Mouse (Mus musculus) urinary bladder, postnatal 25 days (tissue): ENCODE results near the gene Bet1l.
A peak's percentile ranks its signal among the peaks of the same experiment; 100 is the strongest.

Experiments
- DNase-seq: peaks from one replicate; pipeline ENCODE4 v3.0.0; 2022; ENCODE audit warnings: low spot score

Bet1l gene

DNA sequence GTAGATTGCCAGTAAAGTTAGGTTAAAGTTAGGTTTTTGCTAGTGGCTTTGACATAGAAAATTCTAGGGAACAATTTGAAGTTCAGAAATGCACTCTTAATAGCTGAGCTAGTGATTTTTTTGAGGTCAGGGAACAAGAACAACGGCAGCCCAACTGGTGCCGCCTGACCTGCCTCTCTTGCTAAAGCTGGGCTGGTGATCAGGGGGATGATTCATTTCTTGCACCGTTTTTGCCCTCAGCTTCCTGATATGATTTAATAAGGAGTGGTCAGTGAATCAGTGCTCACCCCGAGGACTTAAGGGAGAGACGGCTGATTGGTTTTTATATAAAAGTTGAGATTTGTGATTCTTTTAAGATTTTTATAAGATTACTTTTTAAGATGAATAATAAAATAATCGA, 25.9 kb downstream of the Bet1l start:
- DNase-seq: peak; percentile 5

DNA sequence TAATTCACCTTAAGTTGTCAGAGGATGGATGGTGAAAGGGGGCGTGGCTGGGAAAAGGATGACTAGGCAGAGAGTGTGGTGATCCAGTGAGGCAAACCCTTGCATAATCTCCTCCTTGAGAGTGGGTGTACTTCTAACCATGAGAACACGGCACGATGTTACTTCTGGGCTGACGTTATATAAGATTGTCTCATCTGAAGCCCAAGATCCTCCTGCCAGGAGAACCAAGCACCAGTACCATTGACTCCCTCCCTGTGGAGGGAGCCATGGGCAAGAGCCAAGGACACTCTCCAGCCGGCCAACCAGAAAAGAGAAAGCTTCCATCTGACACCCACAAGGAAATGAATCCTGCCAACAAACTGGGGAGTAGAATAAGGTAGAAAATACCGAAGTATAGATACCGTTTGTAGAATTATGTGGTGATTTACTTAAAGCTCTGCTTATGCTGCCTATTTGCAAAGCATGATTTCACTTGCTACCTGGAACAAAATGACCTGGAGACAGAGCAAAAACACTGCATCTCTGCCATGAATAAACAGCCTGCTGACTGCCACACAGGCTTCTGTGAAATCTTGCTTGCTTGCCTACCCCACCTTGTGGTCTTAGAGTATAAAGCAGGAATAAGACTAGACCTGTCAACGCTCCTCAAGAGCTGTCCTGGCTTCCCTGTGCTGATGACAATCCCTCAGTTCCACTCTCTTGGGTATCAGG, 29.1 kb downstream of the Bet1l start:
- DNase-seq: no peak

DNA sequence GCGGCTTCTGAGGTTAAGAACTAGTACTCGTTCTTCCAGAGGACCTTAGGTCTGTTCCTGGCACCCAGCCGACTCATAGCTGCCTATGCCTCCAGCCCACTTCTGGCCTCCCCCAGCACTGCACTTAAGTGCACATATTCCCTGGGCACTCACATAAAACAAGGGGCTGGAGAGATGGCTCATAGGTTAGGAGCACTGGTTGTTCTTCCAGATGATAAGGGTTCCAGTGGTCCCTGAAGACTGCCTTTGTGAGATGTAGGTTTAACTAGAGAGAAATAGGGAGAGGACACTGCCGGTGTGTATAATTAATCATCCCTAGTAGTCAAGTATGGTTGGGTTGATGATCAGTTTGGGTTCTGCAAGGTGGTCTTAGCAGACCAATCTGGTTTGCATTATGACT, 34.6 kb downstream of the Bet1l start:
- DNase-seq: no peak

DNA sequence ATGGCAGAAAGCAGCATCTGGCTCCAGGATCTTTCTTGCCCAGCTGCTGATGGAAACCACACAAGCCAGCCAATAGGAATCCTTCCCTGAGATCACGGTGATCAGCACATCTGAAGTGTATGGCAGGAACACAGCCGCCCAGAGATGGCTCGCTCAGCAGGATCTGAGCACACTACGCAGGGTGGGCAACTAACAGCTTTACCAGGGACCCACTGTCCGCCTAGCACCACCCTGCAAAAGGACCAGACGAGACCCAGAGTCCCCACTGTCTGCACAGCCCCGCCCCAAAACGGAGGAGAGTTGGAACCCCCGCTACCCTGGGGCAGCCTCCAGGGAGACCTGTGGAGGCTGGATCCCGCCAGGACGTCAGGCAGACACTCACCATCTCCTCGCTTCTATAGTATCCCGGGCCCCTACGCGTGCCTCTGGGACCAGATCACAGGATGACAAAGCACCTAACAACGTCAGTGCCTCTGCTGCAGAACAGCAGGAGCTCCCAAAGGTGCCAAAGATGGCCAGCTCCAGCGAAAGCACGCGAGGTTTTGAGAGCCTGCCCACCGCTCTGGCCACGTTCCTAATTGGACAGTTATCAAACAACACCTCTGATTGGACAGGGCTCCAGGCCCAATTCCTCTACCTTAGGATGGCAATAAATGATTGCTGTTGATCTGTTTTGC, 35.6 kb downstream of the Bet1l start, which contains the start of gene Zfp941:
Gene Zfp941, minus strand, starts transcription at position 526 of the 677 bp plus-strand sequence.
- DNase-seq: no peak

DNA sequence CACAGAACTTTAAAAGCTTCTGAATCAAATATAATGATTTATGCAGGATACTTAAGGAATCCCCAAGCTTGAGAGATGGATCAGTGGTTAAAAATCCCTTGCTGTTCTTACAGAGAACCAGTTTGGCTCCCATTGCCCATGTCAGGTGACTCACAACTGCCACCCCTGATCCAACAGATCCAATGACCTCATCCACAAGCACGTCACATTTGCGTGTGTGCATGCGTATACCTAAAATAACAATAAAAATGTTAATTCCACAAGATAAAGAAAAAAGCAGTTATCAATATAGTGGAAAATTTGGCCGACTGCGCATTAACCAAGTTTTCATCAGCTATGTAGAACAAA, 36.1 kb downstream of the Bet1l start:
- no peak for DNase-seq

DNA sequence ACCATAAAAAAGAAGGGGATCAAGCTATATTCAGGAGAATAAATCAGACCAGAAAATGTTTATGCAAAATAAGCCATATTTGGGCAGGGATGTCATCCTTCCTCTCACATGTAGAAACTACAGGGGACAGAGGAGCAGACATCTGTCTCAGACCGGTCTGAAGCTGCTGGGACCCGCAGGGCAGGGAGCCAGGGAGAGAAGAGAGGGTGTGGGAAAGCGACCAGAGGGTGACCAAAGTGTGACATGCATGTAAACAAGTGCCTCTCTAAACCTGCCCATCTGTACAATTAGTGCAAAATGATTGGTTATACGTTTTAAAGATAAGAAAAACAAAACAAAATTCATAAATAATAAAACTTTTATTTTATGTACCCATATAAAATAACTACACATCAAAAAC, 37.2 kb downstream of the Bet1l start:
- DNase-seq: no peak

DNA sequence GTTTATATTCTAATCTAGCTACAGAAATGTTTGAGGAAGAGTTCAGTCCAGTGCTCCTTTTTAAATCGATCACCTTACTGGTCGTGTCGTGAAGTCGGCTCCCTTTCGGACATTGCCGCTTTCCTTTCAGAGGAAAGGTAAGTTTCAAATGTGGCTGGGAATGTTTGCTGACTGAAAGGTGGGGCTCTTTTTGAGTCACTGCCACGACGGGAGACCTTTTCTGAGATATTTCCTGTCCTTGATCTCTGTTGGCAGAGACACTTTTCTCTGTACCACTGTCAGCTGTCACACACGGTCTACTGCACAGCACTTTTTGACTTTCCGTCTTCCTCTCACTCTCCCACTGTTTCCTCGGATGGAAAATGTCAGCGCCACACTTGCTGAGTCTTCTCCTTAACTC, 44.5 kb downstream of the Bet1l start:
- no peak for DNase-seq

DNA sequence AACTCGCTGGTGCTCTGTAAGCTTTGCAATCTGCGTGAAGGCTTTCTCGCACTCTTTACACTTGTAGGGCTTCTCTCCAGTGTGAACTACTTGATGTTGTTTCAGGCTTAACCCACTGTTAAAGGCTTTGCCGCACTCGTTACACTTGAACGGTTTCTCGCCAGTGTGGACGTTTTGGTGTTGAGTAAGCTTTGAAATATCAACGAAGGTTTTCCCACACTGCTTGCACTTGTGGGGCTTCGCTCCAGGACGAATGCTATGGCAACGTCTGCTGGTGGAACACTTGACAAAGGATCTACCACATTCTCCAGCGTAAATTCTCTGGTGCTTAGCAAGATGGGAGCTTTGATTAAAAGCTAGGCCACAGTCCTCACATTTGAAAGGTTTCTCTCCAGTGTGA, 45.7 kb downstream of the Bet1l start:
- DNase-seq: no peak

DNA sequence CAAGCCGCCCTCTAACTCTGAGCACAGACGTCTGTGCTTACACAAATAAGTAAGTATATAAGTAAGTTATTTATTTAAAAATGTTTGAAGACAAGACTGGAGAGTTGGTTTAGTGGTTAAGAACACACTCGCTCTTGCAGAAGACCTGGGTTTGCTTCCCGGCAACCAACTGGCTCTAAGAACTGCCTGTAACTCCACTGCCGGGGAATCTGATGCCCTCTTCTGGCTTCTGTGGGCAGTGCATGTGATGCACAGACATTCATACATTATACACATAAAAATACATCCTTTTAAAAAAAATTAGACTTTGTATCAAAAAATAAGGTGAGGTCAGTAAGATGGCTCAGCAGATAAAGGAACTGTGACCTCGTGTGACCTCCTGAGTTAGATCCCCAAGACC, 46.9 kb downstream of the Bet1l start:
- DNase-seq: no peak

DNA sequence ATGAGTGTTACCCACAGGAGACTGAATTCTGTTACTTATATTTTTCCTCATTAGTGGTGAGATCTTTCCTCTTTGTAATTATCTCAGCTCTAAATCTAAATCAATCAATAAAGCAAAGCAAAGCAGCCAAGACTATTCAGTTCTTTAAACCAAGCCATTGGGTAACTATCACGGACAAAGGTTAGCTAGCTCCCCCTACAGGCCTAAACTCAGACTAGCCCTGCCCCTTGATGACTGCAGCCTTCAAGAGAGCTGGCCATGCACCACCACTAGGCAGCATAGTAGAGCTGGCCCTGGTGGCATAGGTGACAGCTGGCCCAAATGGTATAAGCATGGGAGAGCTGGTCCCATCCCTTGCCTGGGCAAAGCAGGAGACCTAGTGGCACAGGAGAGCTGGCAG, 51.7 kb downstream of the Bet1l start:
- DNase-seq: no peak
